In genomic region chr2:84556888-84557514, GRCm38 (mm10) we compare ENCODE assay signal across 8 mouse cellular contexts.
DNase-seq lines count a peak whose midpoint lies in the region; ATAC-seq lines count a peak whose summit lies in the region.
"Had no signal": no experiment of that assay in that cellular context is flagged by ENCODE, and none has a peak within 500 bp of the region (broad histone marks: within the 10 kb centered on the region; RNA-seq: fewer than 3 reads in every experiment).

No protein-coding gene starts in this region.

- no peak for ATAC-seq in midbrain, embryonic 13.5 days
- no peak for ATAC-seq in midbrain, embryonic 16.5 days
- peak; percentile 46; the same call in 1 of the 2 replicates for ATAC-seq in hindbrain, embryonic 12.5 days (ENCODE audit: low FRiP score)
- peak; percentile 30; the same call in 1 of the 2 replicates for ATAC-seq in liver, embryonic 12.5 days
- no peak for ATAC-seq in stomach, embryonic 15.5 days (ENCODE audit: insufficient read depth, low FRiP score, low read depth)

- no peaks in the 10 kb centered on the region for H3K27me3 ChIP-seq in midbrain, embryonic 13.5 days
- H3K27me3 ChIP-seq in midbrain, embryonic 16.5 days (ENCODE audit: control insufficient read depth, insufficient read depth, low read depth, low read length): no peaks in the 10 kb centered on the region
- no peaks in the 10 kb centered on the region for H3K27me3 ChIP-seq in hindbrain, embryonic 12.5 days
- no peaks in the 10 kb centered on the region for H3K27me3 ChIP-seq in liver, embryonic 12.5 days (replicated peaks)
- no peaks in the 10 kb centered on the region for H3K27me3 ChIP-seq in stomach, embryonic 15.5 days (replicated peaks)
- H3K27me3 ChIP-seq: embryonic facial prominence, embryonic 12.5 days had no signal

- H3K27ac ChIP-seq in midbrain, embryonic 13.5 days: no peak overlapping the region
- H3K27ac ChIP-seq in midbrain, embryonic 16.5 days (ENCODE audit: low read length): no peak overlapping the region
- no peak overlapping the region for H3K27ac ChIP-seq in hindbrain, embryonic 12.5 days
- no peak overlapping the region for H3K27ac ChIP-seq in liver, embryonic 12.5 days
- no peak overlapping the region for H3K27ac ChIP-seq in stomach, embryonic 15.5 days
- H3K27ac ChIP-seq: embryonic facial prominence, embryonic 12.5 days had no signal

- WGBS in midbrain, embryonic 13.5 days: 63% methylated on average over 10 of the region's 10 CpGs
- 50% methylated on average over 10 of the region's 10 CpGs for WGBS in midbrain, embryonic 16.5 days
- 45% methylated on average over 10 of the region's 10 CpGs for WGBS in hindbrain, embryonic 12.5 days
- 28% methylated on average over 10 of the region's 10 CpGs for WGBS in liver, embryonic 12.5 days (ENCODE audit: insufficient replicate concordance)
- WGBS in stomach, embryonic 15.5 days: 50% methylated on average over 10 of the region's 10 CpGs

- no peaks in the 10 kb centered on the region for H3K36me3 ChIP-seq in midbrain, embryonic 13.5 days
- H3K36me3 ChIP-seq in midbrain, embryonic 16.5 days (ENCODE audit: control insufficient read depth, insufficient read depth, low read length): no peaks in the 10 kb centered on the region
- H3K36me3 ChIP-seq in hindbrain, embryonic 12.5 days: no peaks in the 10 kb centered on the region
- H3K36me3 ChIP-seq in liver, embryonic 12.5 days: no peaks in the 10 kb centered on the region
- H3K36me3 ChIP-seq in stomach, embryonic 15.5 days: no peaks in the 10 kb centered on the region
- H3K36me3 ChIP-seq: embryonic facial prominence, embryonic 12.5 days had no signal

- peak overlapping the region; percentile 33 for H3K4me2 ChIP-seq in midbrain, embryonic 13.5 days (replicated peaks)
- H3K4me2 ChIP-seq in midbrain, embryonic 16.5 days (ENCODE audit: low read length): no peak overlapping the region
- H3K4me2 ChIP-seq in hindbrain, embryonic 12.5 days (replicated peaks): peak overlapping the region; percentile 29
- H3K4me2 ChIP-seq in liver, embryonic 12.5 days: peak overlapping the region; percentile 40
- peak overlapping the region; percentile 36; the same call in 1 of the 2 replicates for H3K4me2 ChIP-seq in stomach, embryonic 15.5 days
- H3K4me2 ChIP-seq: embryonic facial prominence, embryonic 12.5 days had no signal

- H3K9ac ChIP-seq in midbrain, embryonic 13.5 days (replicated peaks): no peak overlapping the region
- no peak overlapping the region for H3K9ac ChIP-seq in midbrain, embryonic 16.5 days (ENCODE audit: low read depth, low read length)
- H3K9ac ChIP-seq in hindbrain, embryonic 12.5 days: no peak overlapping the region
- H3K9ac ChIP-seq in liver, embryonic 12.5 days: no peak overlapping the region
- no peak overlapping the region for H3K9ac ChIP-seq in stomach, embryonic 15.5 days
- H3K9ac ChIP-seq: embryonic facial prominence, embryonic 12.5 days had no signal

- 0 out of 2 replicates have a peak, but pooled peaks cover 4% of the 10 kb centered on the region for H3K4me1 ChIP-seq in midbrain, embryonic 13.5 days (replicated peaks)
- 0 out of 2 replicates have a peak, but pooled peaks cover 2% of the 10 kb centered on the region for H3K4me1 ChIP-seq in midbrain, embryonic 16.5 days (ENCODE audit: control insufficient read depth, insufficient read depth, low read length)
- H3K4me1 ChIP-seq in hindbrain, embryonic 12.5 days: peaks cover 4% of the 10 kb centered on the region; the same call in 1 of the 2 replicates
- no peaks in the 10 kb centered on the region for H3K4me1 ChIP-seq in liver, embryonic 12.5 days
- no peaks in the 10 kb centered on the region for H3K4me1 ChIP-seq in stomach, embryonic 15.5 days
- H3K4me1 ChIP-seq: embryonic facial prominence, embryonic 12.5 days had no signal

- no peaks in the 10 kb centered on the region for H3K9me3 ChIP-seq in midbrain, embryonic 13.5 days
- no peaks in the 10 kb centered on the region for H3K9me3 ChIP-seq in midbrain, embryonic 16.5 days (replicated peaks; ENCODE audit: control insufficient read depth, low read length, poor library complexity, severe bottlenecking)
- H3K9me3 ChIP-seq in hindbrain, embryonic 12.5 days (replicated peaks): no peaks in the 10 kb centered on the region
- no peaks in the 10 kb centered on the region for H3K9me3 ChIP-seq in liver, embryonic 12.5 days (replicated peaks)
- H3K9me3 ChIP-seq in stomach, embryonic 15.5 days: no peaks in the 10 kb centered on the region
- H3K9me3 ChIP-seq: embryonic facial prominence, embryonic 12.5 days had no signal

- H3K4me3 ChIP-seq in midbrain, embryonic 13.5 days (replicated peaks): no peak overlapping the region
- H3K4me3 ChIP-seq in midbrain, embryonic 16.5 days (ENCODE audit: low read depth, low read length): no peak overlapping the region
- H3K4me3 ChIP-seq in hindbrain, embryonic 12.5 days: 0 out of 2 replicates have a peak overlapping the region, but pooled peaks have one; percentile 1
- no peak overlapping the region for H3K4me3 ChIP-seq in liver, embryonic 12.5 days
- H3K4me3 ChIP-seq in stomach, embryonic 15.5 days (replicated peaks): no peak overlapping the region
- H3K4me3 ChIP-seq: embryonic facial prominence, embryonic 12.5 days had no signal

- DNase-seq in embryo, embryonic 10 days (ENCODE audit: low spot score): peak; percentile 14
- no peak for DNase-seq in cerebellum, postnatal 36 days

Comparison
In these comparisons a context has a peak if more than half of its experiments do, and no peak if none do; other contexts are left out.
1. ATAC-seq: peak in hindbrain, embryonic 12.5 days (single experiment) and liver, embryonic 12.5 days (single experiment); none in midbrain, embryonic 13.5 days (single experiment), midbrain, embryonic 16.5 days (single experiment) and stomach, embryonic 15.5 days (single experiment).